Mouse (Mus musculus) heart, embryonic 16.5 days (tissue): ENCODE data around the gene Rai1. TPM values are rescaled to one million over a fixed set of nuclear protein-coding genes. Genes with fewer than 3 reads are reported as not detected.
A peak's percentile ranks its signal among the peaks of the same experiment; 100 is the strongest.

Experiments
- ATAC-seq: fragments of 200-750 bp; cut with Nextera tagmentation; replicated peaks from 2 replicates; pipeline ENCODE4 v1.8.0; 2017; ENCODE audit warnings: moderate number of reproducible peaks; ENCODE audit not compliant: insufficient read depth, low FRiP score; ENCODE audit errors: extremely low read depth
- H3K27ac ChIP-seq: fragments of 300-500 bp; sonication (generic); 2 replicates; pipeline ENCODE4 v1.5.1; 2014; ENCODE audit warnings: mild to moderate bottlenecking, low read length, control low read depth, moderate library complexity
- H3K27me3 ChIP-seq: fragments of 300-500 bp; sonication (generic); 2 replicates; pipeline ENCODE4 v1.6.1; 2014; ENCODE audit warnings: low read length, mixed read lengths; ENCODE audit not compliant: control insufficient read depth, insufficient read depth
- H3K36me3 ChIP-seq: fragments of 300-500 bp; sonication (generic); 2 replicates; pipeline ENCODE4 v1.6.1; 2014; ENCODE audit not compliant: control insufficient read depth, insufficient read depth
- H3K4me1 ChIP-seq: fragments of 300-500 bp; sonication (generic); 2 replicates; pipeline ENCODE4 v1.6.1; 2014; ENCODE audit warnings: low read length, mixed read lengths; ENCODE audit not compliant: control insufficient read depth, insufficient read depth
- H3K4me2 ChIP-seq: fragments of 300-500 bp; sonication (generic); 2 replicates; pipeline ENCODE4 v1.6.1; 2014; ENCODE audit warnings: low read depth, mild to moderate bottlenecking, control low read depth, low read length
- H3K4me3 ChIP-seq: fragments of 300-500 bp; sonication (generic); 2 replicates; pipeline ENCODE4 v1.5.1; 2014; ENCODE audit warnings: mild to moderate bottlenecking, control low read depth, low read length
- H3K9ac ChIP-seq: fragments of 300-500 bp; sonication (generic); 2 replicates; pipeline ENCODE4 v1.6.1; 2014; ENCODE audit warnings: low read length, control low read depth
- H3K9me3 ChIP-seq: fragments of 300-500 bp; sonication (generic); replicated peaks from 2 replicates; pipeline ENCODE4 v1.6.1; 2016; ENCODE audit warnings: low read length; ENCODE audit not compliant: control insufficient read depth
- WGBS: fragments of 180-500 bp; shearing (Covaris S2); extraction: QIAGEN DNeasy Blood & Tissue Kit; methylation state at CpG from one replicate; pipeline ENCODE4 v1.1.7; 2014; 5-methylcytosine and 5-hydroxymethylcytosine counted together
- polyA plus RNA-seq: library from polyadenylated mRNA; unstranded; fragments of >200 nt; fragmentation: Nextera tagmentation; extraction: Ambion mirVana; gene quantifications from 2 replicates; pipeline ENCODE4 v1.2.1, GENCODE M21; 2015

The Rai1 gene
- 15.7 TPM in 2 replicates for polyA plus RNA-seq

GRCm38 (mm10) chr11:60104810-60105592 is at the start of gene Rai1:
Gene Rai1, plus strand, starts transcription at chr11:60105013.
- peak within 1 kb of the TSS; percentile 78 for H3K4me2 ChIP-seq
- H3K9me3 ChIP-seq, result no peaks in the 10 kb centered on the region
- peak within 1 kb of the TSS; percentile 100 for H3K9ac ChIP-seq
- peak within 1 kb of the TSS; percentile 95 for H3K4me3 ChIP-seq
- peak; percentile 65 for ATAC-seq
- under 1% methylated on average over 79 of the region's 105 CpGs for WGBS
- peaks cover 56% of the 10 kb centered on the region for H3K4me1 ChIP-seq
- H3K27ac ChIP-seq, result peak within 1 kb of the TSS; percentile 98
- no peaks in the 10 kb centered on the region for H3K36me3 ChIP-seq
- no peaks in the 10 kb centered on the region for H3K27me3 ChIP-seq

- H3K4me1 ChIP-seq, result no peaks in the 10 kb centered on the region
- no peak overlapping the region for H3K9ac ChIP-seq
- ATAC-seq, result no peak
- no peaks in the 10 kb centered on the region for H3K36me3 ChIP-seq
- no peak overlapping the region for H3K4me3 ChIP-seq
- no peaks in the 10 kb centered on the region for H3K27me3 ChIP-seq
- WGBS, result 73% methylated on average over 6 of the region's 6 CpGs
- H3K9me3 ChIP-seq, result no peaks in the 10 kb centered on the region
- H3K27ac ChIP-seq, result no peak overlapping the region
- H3K4me2 ChIP-seq, result no peak overlapping the region
Observed at GRCm38 (mm10) chr11:60056520-60056919, 48.3 kb upstream of the Rai1 start.

GRCm38 (mm10) chr11:60057987-60058386 is 46.8 kb upstream of the Rai1 start:
- no peaks in the 10 kb centered on the region for H3K4me1 ChIP-seq
- WGBS, result 50% methylated on average over 2 of the region's 2 CpGs
- no peak overlapping the region for H3K4me2 ChIP-seq
- H3K36me3 ChIP-seq, result no peaks in the 10 kb centered on the region
- no peak overlapping the region for H3K9ac ChIP-seq
- no peaks in the 10 kb centered on the region for H3K9me3 ChIP-seq
- H3K4me3 ChIP-seq, result no peak overlapping the region
- no peak overlapping the region for H3K27ac ChIP-seq
- ATAC-seq, result no peak
- 0 out of 2 replicates have a peak, but pooled peaks cover 2% of the 10 kb centered on the region for H3K27me3 ChIP-seq

- H3K27me3 ChIP-seq, result 0 out of 2 replicates have a peak, but pooled peaks cover 2% of the 10 kb centered on the region
- no peak for ATAC-seq
Observed at GRCm38 (mm10) chr11:60058441-60058840, 46.4 kb upstream of the Rai1 start.

GRCm38 (mm10) chr11:60060026-60060425 is 44.8 kb upstream of the Rai1 start:
- Histone ChIP-seq H3K4me1 (no peaks in the 10 kb centered on the region), H3K9me3 (no peaks in the 10 kb centered on the region), H3K9ac (no peak overlapping the region), H3K4me3 (no peak overlapping the region), H3K27ac (no peak overlapping the region), H3K36me3 (no peaks in the 10 kb centered on the region), H3K4me2 (no peak overlapping the region), H3K27me3 (0 out of 2 replicates have a peak, but pooled peaks cover 2% of the 10 kb centered on the region)
- ATAC-seq, result no peak
- 96% methylated on average over 2 of the region's 2 CpGs for WGBS

More at GRCm38 (mm10) chr11:60058441-60058840, 46.4 kb upstream of the Rai1 start:
- Histone ChIP-seq H3K9ac (no peak overlapping the region), H3K4me3 (no peak overlapping the region), H3K4me2 (no peak overlapping the region), H3K4me1 (no peaks in the 10 kb centered on the region), H3K9me3 (no peaks in the 10 kb centered on the region), H3K36me3 (no peaks in the 10 kb centered on the region), H3K27ac (no peak overlapping the region)
- WGBS, result 66% methylated on average over 10 of the region's 10 CpGs

GRCm38 (mm10) chr11:60061504-60062006 is 43.3 kb upstream of the Rai1 start:
- 69% methylated on average over 4 of the region's 4 CpGs for WGBS
- no peak overlapping the region for H3K27ac ChIP-seq
- H3K9ac ChIP-seq, result no peak overlapping the region
- H3K36me3 ChIP-seq, result no peaks in the 10 kb centered on the region
- H3K4me3 ChIP-seq, result no peak overlapping the region
- 0 out of 2 replicates have a peak, but pooled peaks cover 2% of the 10 kb centered on the region for H3K27me3 ChIP-seq
- H3K4me2 ChIP-seq, result no peak overlapping the region
- no peaks in the 10 kb centered on the region for H3K4me1 ChIP-seq
- no peak for ATAC-seq
- H3K9me3 ChIP-seq, result no peaks in the 10 kb centered on the region

GRCm38 (mm10) chr11:60065267-60065666 is 39.5 kb upstream of the Rai1 start:
- Histone ChIP-seq H3K27me3 (0 out of 2 replicates have a peak, but pooled peaks cover 2% of the 10 kb centered on the region), H3K4me3 (no peak overlapping the region), H3K9me3 (no peaks in the 10 kb centered on the region), H3K9ac (no peak overlapping the region), H3K36me3 (no peaks in the 10 kb centered on the region), H3K27ac (no peak overlapping the region), H3K4me1 (no peaks in the 10 kb centered on the region), H3K4me2 (no peak overlapping the region)
- no peak for ATAC-seq
- WGBS, result 63% methylated on average over 1 of the region's 1 CpGs

GRCm38 (mm10) chr11:60067646-60068045 is 37.2 kb upstream of the Rai1 start:
- 0 out of 2 replicates have a peak, but pooled peaks cover 2% of the 10 kb centered on the region for H3K4me1 ChIP-seq
- H3K4me2 ChIP-seq, result no peak overlapping the region
- 85% methylated on average over 4 of the region's 4 CpGs for WGBS
- no peak overlapping the region for H3K27ac ChIP-seq
- no peaks in the 10 kb centered on the region for H3K27me3 ChIP-seq
- no peaks in the 10 kb centered on the region for H3K9me3 ChIP-seq
- no peak for ATAC-seq
- H3K4me3 ChIP-seq, result no peak overlapping the region
- no peaks in the 10 kb centered on the region for H3K36me3 ChIP-seq
- H3K9ac ChIP-seq, result no peak overlapping the region

- no peaks in the 10 kb centered on the region for H3K36me3 ChIP-seq
- H3K27ac ChIP-seq, result no peak overlapping the region
- no peak overlapping the region for H3K4me2 ChIP-seq
- no peak overlapping the region for H3K9ac ChIP-seq
- H3K4me1 ChIP-seq, result 0 out of 2 replicates have a peak, but pooled peaks cover 2% of the 10 kb centered on the region
- H3K9me3 ChIP-seq, result no peaks in the 10 kb centered on the region
- H3K4me3 ChIP-seq, result no peak overlapping the region
- no peak for ATAC-seq
- no peaks in the 10 kb centered on the region for H3K27me3 ChIP-seq
Observed at GRCm38 (mm10) chr11:60068631-60069030, 36.2 kb upstream of the Rai1 start.
